Mouse (Mus musculus): Measurements from ENCODE around the gene Ly75. TPM values are rescaled to one million over a fixed set of nuclear protein-coding genes. Genes with fewer than 3 reads are reported as not detected.

Gene Ly75
- not detected in 2 replicates for polyA plus RNA-seq (2012; ENCODE audit: insufficient read depth, insufficient read length, low replicate concordance, missing spikeins)

- TF ChIP-seq POLR2A (IDR thresholded peaks at IDR 0.05; ENCODE audit: insufficient read depth, low read depth, low read length) (no peak), CTCF (IDR thresholded peaks at IDR 0.05; ENCODE audit: insufficient read depth, low read depth, low read length) (no peak)
- 3% methylated on average over 46 of the region's 46 CpGs for WGBS
- Histone ChIP-seq H3K27ac (ENCODE audit: insufficient read depth, low read depth, low read length) (no peak within 1 kb of the TSS), H3K4me3 (ENCODE audit: insufficient read depth, low read depth, low read length) (peak within 1 kb of the TSS; percentile 54), H3K4me1 (ENCODE audit: control insufficient read depth, insufficient read depth, low read length) (peaks cover 6% of the 10 kb centered on the region)
Measured at GRCm38 (mm10) chr2:60382858-60383669, at the start of gene Ly75. Gene Ly75 (minus strand): TSS chr2:60383303.

GRCm38 (mm10) chr2:60430315-60431021 lies 47.4 kb upstream of the Ly75 start:
- TF ChIP-seq POLR2A (IDR thresholded peaks at IDR 0.05; ENCODE audit: insufficient read depth, low read depth, low read length), result no peak
- no peak for TF ChIP-seq CTCF (IDR thresholded peaks at IDR 0.05; ENCODE audit: insufficient read depth, low read depth, low read length)
- 90% methylated on average over 8 of the region's 8 CpGs for WGBS
- Histone ChIP-seq H3K4me1 (ENCODE audit: control insufficient read depth, insufficient read depth, low read length) (no peaks in the 10 kb centered on the region), H3K27ac (ENCODE audit: insufficient read depth, low read depth, low read length) (no peak overlapping the region), H3K4me3 (ENCODE audit: insufficient read depth, low read depth, low read length) (no peak overlapping the region)

- Histone ChIP-seq H3K4me3 (ENCODE audit: insufficient read depth, low read depth, low read length) (no peak overlapping the region), H3K27ac (ENCODE audit: insufficient read depth, low read depth, low read length) (no peak overlapping the region), H3K4me1 (ENCODE audit: control insufficient read depth, insufficient read depth, low read length) (no peaks in the 10 kb centered on the region)
- TF ChIP-seq POLR2A (IDR thresholded peaks at IDR 0.05; ENCODE audit: insufficient read depth, low read depth, low read length), result no peak
- no peak for TF ChIP-seq CTCF (IDR thresholded peaks at IDR 0.05; ENCODE audit: insufficient read depth, low read depth, low read length)
- WGBS, result 14% methylated on average over 6 of the region's 6 CpGs
Measured at GRCm38 (mm10) chr2:60418075-60418474, 35.0 kb upstream of the Ly75 start.

GRCm38 (mm10) chr2:60414334-60414733 lies 31.2 kb upstream of the Ly75 start:
- H3K4me1 ChIP-seq (ENCODE audit: control insufficient read depth, insufficient read depth, low read length), result no peaks in the 10 kb centered on the region
- WGBS, result 74% methylated on average over 8 of the region's 8 CpGs
- H3K4me3 ChIP-seq (ENCODE audit: insufficient read depth, low read depth, low read length), result no peak overlapping the region
- no peak overlapping the region for H3K27ac ChIP-seq (ENCODE audit: insufficient read depth, low read depth, low read length)
- TF ChIP-seq CTCF (IDR thresholded peaks at IDR 0.05; ENCODE audit: insufficient read depth, low read depth, low read length), result no peak
- no peak for TF ChIP-seq POLR2A (IDR thresholded peaks at IDR 0.05; ENCODE audit: insufficient read depth, low read depth, low read length)

- H3K27ac ChIP-seq (ENCODE audit: insufficient read depth, low read depth, low read length), result no peak overlapping the region
- TF ChIP-seq POLR2A (IDR thresholded peaks at IDR 0.05; ENCODE audit: insufficient read depth, low read depth, low read length) (no peak), CTCF (IDR thresholded peaks at IDR 0.05; ENCODE audit: insufficient read depth, low read depth, low read length) (no peak)
- H3K4me3 ChIP-seq (ENCODE audit: insufficient read depth, low read depth, low read length), result no peak overlapping the region
- H3K4me1 ChIP-seq (ENCODE audit: control insufficient read depth, insufficient read depth, low read length), result no peaks in the 10 kb centered on the region
- WGBS, result 93% methylated on average over 18 of the region's 18 CpGs
Measured at GRCm38 (mm10) chr2:60413006-60413650, 30.0 kb upstream of the Ly75 start.

- no peak overlapping the region for H3K27ac ChIP-seq (ENCODE audit: insufficient read depth, low read depth, low read length)
- TF ChIP-seq POLR2A (IDR thresholded peaks at IDR 0.05; ENCODE audit: insufficient read depth, low read depth, low read length) (no peak), CTCF (IDR thresholded peaks at IDR 0.05; ENCODE audit: insufficient read depth, low read depth, low read length) (no peak)
- 86% methylated on average over 7 of the region's 7 CpGs for WGBS
- no peaks in the 10 kb centered on the region for H3K4me1 ChIP-seq (ENCODE audit: control insufficient read depth, insufficient read depth, low read length)
- no peak overlapping the region for H3K4me3 ChIP-seq (ENCODE audit: insufficient read depth, low read depth, low read length)
Measured at GRCm38 (mm10) chr2:60411181-60411580, 28.1 kb upstream of the Ly75 start.

GRCm38 (mm10) chr2:60409989-60410763 lies 27.1 kb upstream of the Ly75 start:
- H3K4me3 ChIP-seq (ENCODE audit: insufficient read depth, low read depth, low read length), result no peak overlapping the region
- H3K4me1 ChIP-seq (ENCODE audit: control insufficient read depth, insufficient read depth, low read length), result no peaks in the 10 kb centered on the region
- H3K27ac ChIP-seq (ENCODE audit: insufficient read depth, low read depth, low read length), result no peak overlapping the region
- WGBS, result 93% methylated on average over 11 of the region's 11 CpGs
- TF ChIP-seq POLR2A (IDR thresholded peaks at IDR 0.05; ENCODE audit: insufficient read depth, low read depth, low read length) (no peak), CTCF (IDR thresholded peaks at IDR 0.05; ENCODE audit: insufficient read depth, low read depth, low read length) (no peak)

- H3K4me1 ChIP-seq (ENCODE audit: control insufficient read depth, insufficient read depth, low read length), result no peaks in the 10 kb centered on the region
- TF ChIP-seq POLR2A (IDR thresholded peaks at IDR 0.05; ENCODE audit: insufficient read depth, low read depth, low read length) (no peak), CTCF (IDR thresholded peaks at IDR 0.05; ENCODE audit: insufficient read depth, low read depth, low read length) (no peak)
- no peak overlapping the region for H3K4me3 ChIP-seq (ENCODE audit: insufficient read depth, low read depth, low read length)
- 68% methylated on average over 6 of the region's 6 CpGs for WGBS
- H3K27ac ChIP-seq (ENCODE audit: insufficient read depth, low read depth, low read length), result no peak overlapping the region
Measured at GRCm38 (mm10) chr2:60409194-60409593, 26.1 kb upstream of the Ly75 start.

Data from olfactory bulb, adult 2 months (tissue).